Mouse (Mus musculus) lung, postnatal 0 days (tissue): ENCODE results near the gene Pdcd1lg2.

Experiments
- CTCF ChIP-seq: IDR thresholded peaks from 2 replicates; pipeline ENCODE4 v1.5.1; 2016; ENCODE audit warnings: antibody characterized with exemption, mild to moderate bottlenecking
- EP300 ChIP-seq: IDR thresholded peaks from 2 replicates; pipeline ENCODE4 v1.6.1; 2016; ENCODE audit warnings: antibody characterized with exemption, mild to moderate bottlenecking, control low read depth

GRCm38 (mm10) chr19:29365105-29365504 lies 45.6 kb upstream of the Pdcd1lg2 start:
- TF ChIP-seq CTCF (no peak), EP300 (no peak)
